Mouse (Mus musculus): ENCODE measurements around the gene Vmn1r26.
"Not testable (repeated sequence)": the region's sequence is repeated elsewhere in the genome, so short reads cannot be mapped to it uniquely, and the experiment has no call there.

The Vmn1r26 gene

GRCm38 (mm10) chr6:58015059-58015458 lies at the start of gene Vmn1r26:
Vmn1r26 (minus strand) TSS chr6:58015159.
- no peak for DNase-seq

- DNase-seq, result no peak
These were observed 29.1 kb upstream of the Vmn1r26 start for GRCm38 (mm10) chr6:58044025-58044424.

GRCm38 (mm10) chr6:58017478-58017877 lies 2.5 kb upstream of the Vmn1r26 start:
- DNase-seq, result not testable (repeated sequence)

- no peak for DNase-seq
These were observed 34.2 kb downstream of the Vmn1r26 start, which contains the start of gene Vmn1r25 for GRCm38 (mm10) chr6:57980710-57981109. Vmn1r25 (minus strand) TSS chr6:57980810.

GRCm38 (mm10) chr6:57961403-57961802 lies 53.6 kb downstream of the Vmn1r26 start, which contains the start of gene Vmn1r24:
Vmn1r24 (minus strand) TSS chr6:57961503.
- not testable (repeated sequence) for DNase-seq
